Mouse (Mus musculus): Measurements from ENCODE around the gene Ccdc106. TPM values are rescaled to one million over a fixed set of nuclear protein-coding genes. Genes with fewer than 3 reads are reported as not detected.

The Ccdc106 gene
- polyA plus RNA-seq, 1 experiment from 2014 or later: 21.9 TPM

- H3K9me3 ChIP-seq (replicated peaks; ENCODE audit: control insufficient read depth, low read length): no peaks in the 10 kb centered on the region
- 86% methylated on average over 8 of the region's 8 CpGs for WGBS
- H3K27me3 ChIP-seq (ENCODE audit: control insufficient read depth, insufficient read depth, low read length): no peaks in the 10 kb centered on the region
- H3K4me3 ChIP-seq (replicated peaks; ENCODE audit: low read length): peak overlapping the region; percentile 75
- H3K27ac ChIP-seq (ENCODE audit: low read length): peak overlapping the region; percentile 99
- no peak for ATAC-seq (ENCODE audit: insufficient read depth, low FRiP score)
- H3K4me2 ChIP-seq (ENCODE audit: low read depth, low read length): peak overlapping the region; percentile 69
- H3K36me3 ChIP-seq (ENCODE audit: control insufficient read depth, insufficient read depth, low read length): peaks cover 38% of the 10 kb centered on the region
- peaks cover 7% of the 10 kb centered on the region for H3K4me1 ChIP-seq (ENCODE audit: control insufficient read depth, insufficient read depth, low read length)
- H3K9ac ChIP-seq (ENCODE audit: low read length): peak overlapping the region; percentile 92
Measured at GRCm38 (mm10) chr7:5037467-5037866, 17.1 kb downstream of the Ccdc106 start.

- ATAC-seq (ENCODE audit: insufficient read depth, low FRiP score): peak; percentile 98
- Histone ChIP-seq H3K27ac (ENCODE audit: low read length) (peak within 1 kb of the TSS; percentile 99), H3K27me3 (ENCODE audit: control insufficient read depth, insufficient read depth, low read length) (no peaks in the 10 kb centered on the region), H3K4me2 (ENCODE audit: low read depth, low read length) (peak within 1 kb of the TSS; percentile 69), H3K36me3 (ENCODE audit: control insufficient read depth, insufficient read depth, low read length) (peaks cover 30% of the 10 kb centered on the region), H3K9ac (ENCODE audit: low read length) (peak within 1 kb of the TSS; percentile 92), H3K9me3 (replicated peaks; ENCODE audit: control insufficient read depth, low read length) (no peaks in the 10 kb centered on the region), H3K4me1 (ENCODE audit: control insufficient read depth, insufficient read depth, low read length) (peaks cover 7% of the 10 kb centered on the region), H3K4me3 (replicated peaks; ENCODE audit: low read length) (peak within 1 kb of the TSS; percentile 75)
- under 1% methylated on average over 48 of the region's 48 CpGs for WGBS
Measured at GRCm38 (mm10) chr7:5038109-5038732, 17.9 kb downstream of the Ccdc106 start, which contains the start of gene Zfp784. Zfp784 (minus strand) TSS chr7:5038446.

DNA sequence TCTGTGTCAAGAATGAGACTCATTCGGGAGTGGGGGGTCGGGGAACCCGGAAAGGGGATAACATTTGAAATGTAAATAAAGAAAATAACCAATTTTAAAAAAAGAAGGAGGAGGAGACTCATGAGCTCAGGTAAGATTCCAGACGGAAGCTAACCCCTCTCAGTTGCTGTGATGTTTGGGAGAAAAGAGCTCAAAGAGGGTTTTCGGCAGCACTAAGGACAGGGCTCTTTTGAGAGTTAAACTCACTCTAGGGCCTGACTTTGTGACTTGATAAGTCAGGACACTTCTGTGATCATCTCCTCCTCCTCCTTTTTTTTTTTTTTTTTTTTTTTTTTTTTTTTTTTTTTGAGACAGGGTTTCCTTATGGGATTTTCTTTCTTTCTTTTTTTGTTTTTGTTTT is 18.6 kb downstream of the Ccdc106 start:
- Histone ChIP-seq H3K4me3 (replicated peaks; ENCODE audit: low read length) (peak overlapping the region; percentile 75), H3K27me3 (ENCODE audit: control insufficient read depth, insufficient read depth, low read length) (no peaks in the 10 kb centered on the region), H3K4me2 (ENCODE audit: low read depth, low read length) (peak overlapping the region; percentile 69), H3K27ac (ENCODE audit: low read length) (peak overlapping the region; percentile 99), H3K9ac (ENCODE audit: low read length) (peak overlapping the region; percentile 92), H3K36me3 (ENCODE audit: control insufficient read depth, insufficient read depth, low read length) (peaks cover 24% of the 10 kb centered on the region), H3K9me3 (replicated peaks; ENCODE audit: control insufficient read depth, low read length) (no peaks in the 10 kb centered on the region), H3K4me1 (ENCODE audit: control insufficient read depth, insufficient read depth, low read length) (peaks cover 7% of the 10 kb centered on the region)
- no peak for ATAC-seq (ENCODE audit: insufficient read depth, low FRiP score)
- 20% methylated on average over 5 of the region's 5 CpGs for WGBS

- Histone ChIP-seq H3K36me3 (ENCODE audit: control insufficient read depth, insufficient read depth, low read length) (no peaks in the 10 kb centered on the region), H3K4me2 (ENCODE audit: low read depth, low read length) (no peak overlapping the region), H3K4me1 (ENCODE audit: control insufficient read depth, insufficient read depth, low read length) (no peaks in the 10 kb centered on the region), H3K4me3 (replicated peaks; ENCODE audit: low read length) (no peak overlapping the region), H3K9ac (ENCODE audit: low read length) (no peak overlapping the region), H3K9me3 (replicated peaks; ENCODE audit: control insufficient read depth, low read length) (no peaks in the 10 kb centered on the region), H3K27me3 (ENCODE audit: control insufficient read depth, insufficient read depth, low read length) (no peaks in the 10 kb centered on the region), H3K27ac (ENCODE audit: low read length) (no peak overlapping the region)
- ATAC-seq (ENCODE audit: insufficient read depth, low FRiP score): no peak
- WGBS: 61% methylated on average over 2 of the region's 2 CpGs
Measured at GRCm38 (mm10) chr7:5044981-5045380, 24.6 kb downstream of the Ccdc106 start.

GRCm38 (mm10) chr7:5046112-5046511 is 25.8 kb downstream of the Ccdc106 start:
- no peaks in the 10 kb centered on the region for H3K27me3 ChIP-seq (ENCODE audit: control insufficient read depth, insufficient read depth, low read length)
- no peaks in the 10 kb centered on the region for H3K36me3 ChIP-seq (ENCODE audit: control insufficient read depth, insufficient read depth, low read length)
- ATAC-seq (ENCODE audit: insufficient read depth, low FRiP score): no peak
- peaks cover 5% of the 10 kb centered on the region; the same call in 1 of the 2 replicates for H3K4me1 ChIP-seq (ENCODE audit: control insufficient read depth, insufficient read depth, low read length)
- H3K4me2 ChIP-seq (ENCODE audit: low read depth, low read length): no peak overlapping the region
- H3K4me3 ChIP-seq (replicated peaks; ENCODE audit: low read length): no peak overlapping the region
- 70% methylated on average over 2 of the region's 2 CpGs for WGBS
- no peak overlapping the region for H3K27ac ChIP-seq (ENCODE audit: low read length)
- no peaks in the 10 kb centered on the region for H3K9me3 ChIP-seq (replicated peaks; ENCODE audit: control insufficient read depth, low read length)
- no peak overlapping the region for H3K9ac ChIP-seq (ENCODE audit: low read length)

- Histone ChIP-seq H3K4me2 (ENCODE audit: low read depth, low read length) (no peak overlapping the region), H3K27me3 (ENCODE audit: control insufficient read depth, insufficient read depth, low read length) (peaks cover 1% of the 10 kb centered on the region; the same call in 1 of the 2 replicates), H3K36me3 (ENCODE audit: control insufficient read depth, insufficient read depth, low read length) (no peaks in the 10 kb centered on the region), H3K4me1 (ENCODE audit: control insufficient read depth, insufficient read depth, low read length) (peaks cover 9% of the 10 kb centered on the region), H3K27ac (ENCODE audit: low read length) (no peak overlapping the region), H3K4me3 (replicated peaks; ENCODE audit: low read length) (no peak overlapping the region), H3K9ac (ENCODE audit: low read length) (no peak overlapping the region), H3K9me3 (replicated peaks; ENCODE audit: control insufficient read depth, low read length) (no peaks in the 10 kb centered on the region)
- WGBS: 17% methylated on average over 2 of the region's 2 CpGs
- no peak for ATAC-seq (ENCODE audit: insufficient read depth, low FRiP score)
Measured at GRCm38 (mm10) chr7:5047313-5047712, 27.0 kb downstream of the Ccdc106 start.

DNA sequence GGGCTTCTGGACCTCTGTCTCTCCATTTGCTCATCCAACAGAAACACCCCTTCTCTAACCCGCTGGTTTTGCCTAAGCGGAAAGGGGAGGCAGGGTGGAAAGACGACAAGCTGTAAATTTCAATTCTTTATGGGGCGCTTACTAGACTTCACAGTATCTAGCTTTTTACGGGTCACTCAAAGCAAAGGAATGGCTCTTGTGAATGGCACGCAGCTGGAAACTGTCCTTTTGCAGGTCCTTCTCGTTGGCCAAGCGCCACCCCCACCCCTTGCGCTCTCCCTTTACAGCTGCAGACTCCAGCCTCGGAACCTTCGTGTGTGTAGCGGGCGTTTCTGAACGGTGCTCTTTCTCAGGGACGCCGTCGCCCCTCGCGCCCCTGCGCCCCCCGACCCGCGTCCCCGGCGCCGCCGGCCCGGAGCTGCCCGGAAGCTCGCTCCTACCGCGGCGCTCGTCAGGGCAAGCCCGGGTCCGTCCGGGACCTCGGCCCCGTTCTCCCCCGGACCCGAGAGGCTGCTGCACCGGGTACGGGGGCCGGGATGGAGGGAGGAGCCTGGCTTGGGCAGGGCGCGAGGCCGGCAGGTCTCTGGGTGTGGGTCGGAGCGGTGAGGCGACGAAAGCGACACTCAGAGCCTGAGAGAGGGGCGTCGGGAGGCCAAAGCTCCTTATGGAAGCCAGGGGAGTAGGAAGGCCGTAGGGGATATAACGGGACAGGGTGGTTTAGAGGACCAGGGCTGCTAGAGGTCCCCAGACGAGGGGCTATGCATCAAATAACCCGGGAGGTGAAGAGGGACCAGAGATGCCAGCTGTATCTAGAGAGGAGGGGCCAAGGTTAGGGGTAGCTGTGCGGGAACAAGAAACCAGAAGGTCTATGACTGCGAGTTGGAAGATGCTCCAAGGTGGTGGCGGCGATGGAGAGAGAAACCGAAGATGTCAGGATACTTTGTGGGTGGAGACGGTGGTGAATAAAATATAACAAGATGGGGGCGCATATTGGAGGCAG is 31.1 kb downstream of the Ccdc106 start, which contains the start of gene Zfp580:
Zfp580 (plus strand) TSS at position 346 of the 1,000 bp plus-strand sequence.
- H3K27ac ChIP-seq (ENCODE audit: low read length): peak within 1 kb of the TSS; percentile 64

GRCm38 (mm10) chr7:5052438-5052837 is 32.1 kb downstream of the Ccdc106 start:
- peak overlapping the region; percentile 94 for H3K9ac ChIP-seq (ENCODE audit: low read length)
- peak overlapping the region; percentile 65 for H3K4me3 ChIP-seq (replicated peaks; ENCODE audit: low read length)

More for the DNA sequence above, 31.1 kb downstream of the Ccdc106 start, which contains the start of gene Zfp580:
- no peaks in the 10 kb centered on the region for H3K9me3 ChIP-seq (replicated peaks; ENCODE audit: control insufficient read depth, low read length)
- whole genome bisulfite sequencing: 2% methylated on average over 65 of the region's 65 CpGs
- ATAC-seq (ENCODE audit: insufficient read depth, low FRiP score): peak; percentile 76
- no peaks in the 10 kb centered on the region for H3K36me3 ChIP-seq (ENCODE audit: control insufficient read depth, insufficient read depth, low read length)
- H3K4me1 ChIP-seq (ENCODE audit: control insufficient read depth, insufficient read depth, low read length): peaks cover 24% of the 10 kb centered on the region
- H3K4me2 ChIP-seq (ENCODE audit: low read depth, low read length): peak within 1 kb of the TSS; percentile 85
- H3K9ac ChIP-seq (ENCODE audit: low read length): peak within 1 kb of the TSS; percentile 94
- H3K27me3 ChIP-seq (ENCODE audit: control insufficient read depth, insufficient read depth, low read length): peaks cover 40% of the 10 kb centered on the region
- peak within 1 kb of the TSS; percentile 65 for H3K4me3 ChIP-seq (replicated peaks; ENCODE audit: low read length)

More at GRCm38 (mm10) chr7:5052438-5052837, 32.1 kb downstream of the Ccdc106 start:
- Histone ChIP-seq H3K27me3 (ENCODE audit: control insufficient read depth, insufficient read depth, low read length) (peaks cover 43% of the 10 kb centered on the region), H3K27ac (ENCODE audit: low read length) (no peak overlapping the region), H3K9me3 (replicated peaks; ENCODE audit: control insufficient read depth, low read length) (no peaks in the 10 kb centered on the region), H3K4me1 (ENCODE audit: control insufficient read depth, insufficient read depth, low read length) (peaks cover 31% of the 10 kb centered on the region), H3K4me2 (ENCODE audit: low read depth, low read length) (peak overlapping the region; percentile 85), H3K36me3 (ENCODE audit: control insufficient read depth, insufficient read depth, low read length) (no peaks in the 10 kb centered on the region)
- no peak for ATAC-seq (ENCODE audit: insufficient read depth, low FRiP score)
- 3% methylated on average over 12 of the region's 12 CpGs for WGBS

All from stomach, embryonic 16.5 days (tissue).